Mouse (Mus musculus): ENCODE data around the gene Cfap299.
"Not testable (repeated sequence)": the region's sequence is repeated elsewhere in the genome, so short reads cannot be mapped to it uniquely, and the experiment has no call there.

Gene Cfap299

GRCm38 (mm10) chr5:98328848-98329624 lies at the start of gene Cfap299:
Gene Cfap299, plus strand, starts transcription at chr5:98329304.
- DNase-seq (ENCODE audit: extremely low read depth, low read depth, low spot score), result no peak

- DNase-seq (ENCODE audit: extremely low read depth, low read depth, low spot score), result no peak
These were observed 47.1 kb upstream of the Cfap299 start for GRCm38 (mm10) chr5:98281993-98282392.

- no peak for DNase-seq (ENCODE audit: extremely low read depth, low read depth, low spot score)
These were observed 45.2 kb upstream of the Cfap299 start for GRCm38 (mm10) chr5:98283696-98284478.

GRCm38 (mm10) chr5:98290642-98291041 lies 38.5 kb upstream of the Cfap299 start:
- no peak for DNase-seq (ENCODE audit: extremely low read depth, low read depth, low spot score)

GRCm38 (mm10) chr5:98292388-98293048 lies 36.6 kb upstream of the Cfap299 start:
- DNase-seq (ENCODE audit: extremely low read depth, low read depth, low spot score), result no peak

- no peak for DNase-seq (ENCODE audit: extremely low read depth, low read depth, low spot score)
These were observed 35.9 kb upstream of the Cfap299 start for GRCm38 (mm10) chr5:98293049-98293715.

DNA sequence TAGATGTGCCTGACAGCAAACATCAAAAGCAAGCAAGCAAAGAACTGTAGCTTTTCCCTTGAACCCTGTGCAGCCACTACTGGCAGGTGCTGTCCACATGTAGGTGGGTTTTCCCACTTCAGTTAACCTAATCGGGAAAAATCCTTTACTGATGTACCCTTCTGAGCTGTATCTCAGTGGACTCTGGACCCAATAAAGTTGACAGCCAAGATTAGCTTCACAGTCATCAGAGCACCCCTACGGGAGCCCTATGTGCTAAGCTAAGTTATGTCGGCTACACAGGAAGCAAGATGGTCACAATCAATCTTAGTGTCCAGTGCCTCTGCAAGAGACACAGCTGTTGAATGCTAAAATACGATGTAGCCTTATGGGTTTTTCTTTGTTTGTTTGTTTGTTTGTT lies 29.0 kb upstream of the Cfap299 start:
- DNase-seq (ENCODE audit: extremely low read depth, low read depth, low spot score), result no peak

DNA sequence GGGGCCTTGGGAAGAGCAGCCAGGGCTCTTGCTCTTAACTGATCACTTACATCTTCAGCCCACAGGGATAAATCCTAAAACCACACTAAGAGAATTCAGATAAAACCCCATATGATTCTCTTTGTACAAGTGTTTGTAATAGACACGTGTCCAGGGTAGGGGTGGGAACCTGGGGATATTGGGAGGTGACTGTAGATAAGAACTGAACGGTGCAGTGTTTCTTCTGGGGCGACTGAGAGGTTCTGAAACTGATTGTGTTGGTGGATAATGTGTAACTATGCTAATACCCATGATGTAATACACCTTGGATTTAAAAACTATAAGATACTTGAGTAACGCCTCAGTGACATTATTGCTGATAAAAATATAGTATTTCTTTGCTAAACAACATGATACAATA lies 23.4 kb upstream of the Cfap299 start:
- no peak for DNase-seq (ENCODE audit: extremely low read depth, low read depth, low spot score)

- DNase-seq (ENCODE audit: extremely low read depth, low read depth, low spot score), result no peak
These were observed 22.6 kb upstream of the Cfap299 start for GRCm38 (mm10) chr5:98306528-98306927.

GRCm38 (mm10) chr5:98326625-98327024 lies 2.5 kb upstream of the Cfap299 start:
- DNase-seq (ENCODE audit: extremely low read depth, low read depth, low spot score), result no peak

DNA sequence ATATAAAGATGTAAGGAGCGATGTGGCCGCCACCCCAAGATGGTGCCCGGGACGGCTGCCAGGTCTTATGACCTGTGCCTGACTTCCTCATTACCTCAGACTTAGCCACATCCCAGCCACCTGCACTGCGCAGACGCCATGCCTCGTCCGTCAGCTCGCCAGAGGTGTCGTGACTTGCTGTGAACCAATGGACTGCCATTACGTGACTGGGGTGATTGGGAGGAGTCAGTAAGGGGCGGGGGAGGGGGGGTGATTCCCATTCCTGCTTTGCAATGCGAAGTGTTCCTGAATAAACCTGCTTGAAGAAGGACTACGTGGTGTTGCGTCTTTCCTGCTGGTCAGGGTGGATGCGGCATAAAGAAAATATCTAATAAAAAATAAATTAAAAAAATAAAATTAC lies 14.6 kb downstream of the Cfap299 start:
- DNase-seq (ENCODE audit: extremely low read depth, low read depth, low spot score), result not testable (repeated sequence)

DNA sequence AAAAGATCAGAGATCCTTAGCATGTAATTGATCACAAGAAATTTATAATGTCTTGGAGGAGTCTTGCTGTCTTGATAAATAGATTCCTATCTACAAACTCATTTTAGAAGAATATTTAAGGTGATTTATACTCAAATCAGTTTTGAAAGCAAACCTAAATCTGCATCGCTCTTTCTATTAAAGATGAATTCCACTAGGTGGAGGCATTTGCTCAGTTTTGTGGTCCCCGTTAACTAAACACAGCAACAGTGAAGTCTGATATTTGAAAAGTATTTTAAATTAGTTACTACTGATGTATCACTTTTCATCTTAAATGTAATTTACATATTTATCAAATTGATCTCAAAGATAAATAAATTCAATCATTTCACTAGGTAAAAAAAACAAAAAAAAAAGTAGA lies 15.5 kb downstream of the Cfap299 start:
- DNase-seq (ENCODE audit: extremely low read depth, low read depth, low spot score), result no peak

GRCm38 (mm10) chr5:98346067-98346466 lies 17.0 kb downstream of the Cfap299 start:
- no peak for DNase-seq (ENCODE audit: extremely low read depth, low read depth, low spot score)

- DNase-seq (ENCODE audit: extremely low read depth, low read depth, low spot score), result no peak
These were observed 19.5 kb downstream of the Cfap299 start for GRCm38 (mm10) chr5:98348605-98349004.

GRCm38 (mm10) chr5:98359912-98360311 lies 30.8 kb downstream of the Cfap299 start:
- DNase-seq (ENCODE audit: extremely low read depth, low read depth, low spot score), result no peak

DNA sequence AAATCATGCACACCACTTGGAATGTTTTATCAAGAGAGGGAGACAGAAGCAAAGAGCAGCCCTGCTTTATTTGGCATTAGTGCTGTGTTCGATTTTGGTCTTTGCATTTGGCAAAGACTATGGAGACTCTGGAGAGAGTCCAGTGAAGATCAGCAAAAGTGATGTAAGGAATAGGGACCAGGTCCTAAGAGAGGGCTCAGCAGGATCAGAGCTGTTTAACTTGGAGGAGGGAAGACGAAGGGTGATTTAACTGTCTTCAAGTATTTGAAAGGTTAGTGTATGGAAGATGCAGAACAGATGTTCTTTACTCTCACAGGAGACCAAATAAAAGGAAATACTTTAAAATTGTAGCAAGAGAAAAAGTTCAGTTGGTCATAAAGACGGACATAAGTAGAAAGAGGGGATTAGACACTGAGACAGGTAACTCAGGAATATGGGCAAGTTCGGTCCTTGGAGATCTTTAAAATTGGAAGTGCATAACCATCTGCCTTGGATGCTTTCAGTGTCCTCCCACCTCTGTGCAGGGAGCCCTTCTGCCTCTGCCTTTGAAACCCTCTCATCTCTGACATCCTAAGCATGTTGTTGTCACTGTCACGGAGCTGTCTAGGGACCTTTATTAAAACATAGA lies 31.8 kb downstream of the Cfap299 start:
- no peak for DNase-seq (ENCODE audit: extremely low read depth, low read depth, low spot score)

DNA sequence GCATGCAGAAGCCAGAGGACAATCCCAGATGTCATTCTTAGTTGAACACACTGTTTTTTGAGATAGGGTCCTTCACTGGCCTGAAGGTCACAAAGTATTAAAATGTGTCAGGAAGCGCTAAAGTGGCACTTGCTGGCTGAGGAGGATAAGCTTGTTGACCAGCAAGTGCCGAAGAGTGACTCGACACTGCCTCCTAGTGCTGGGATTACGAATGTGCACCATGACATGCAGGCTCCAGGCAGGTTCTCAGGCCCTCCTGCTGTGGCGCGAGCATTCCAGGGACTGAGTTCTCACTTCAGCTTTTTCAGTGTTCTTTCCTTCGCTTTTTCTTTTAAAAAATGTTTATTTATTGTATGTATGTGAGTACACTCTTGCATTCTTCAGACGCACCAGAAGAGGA lies 34.3 kb downstream of the Cfap299 start:
- DNase-seq (ENCODE audit: extremely low read depth, low read depth, low spot score), result no peak

DNA sequence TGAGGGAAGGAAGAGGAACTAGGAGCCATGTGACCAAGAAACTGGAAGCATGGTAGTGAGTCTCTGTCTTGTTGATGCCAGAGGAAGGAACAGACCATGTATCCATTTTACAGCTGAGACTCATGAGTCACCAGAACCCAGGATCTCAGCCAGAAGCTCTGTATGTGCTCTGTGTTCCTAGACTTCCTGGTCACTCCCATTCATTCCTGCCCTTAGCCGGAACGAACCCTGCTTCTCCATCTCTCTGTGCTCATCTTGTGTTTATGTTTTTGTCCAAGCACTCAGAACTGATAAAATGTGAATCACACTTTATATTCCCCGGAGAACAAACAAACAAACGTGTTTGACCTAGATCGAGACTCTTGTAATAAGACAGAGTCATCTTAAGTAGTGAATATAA lies 36.2 kb downstream of the Cfap299 start:
- no peak for DNase-seq (ENCODE audit: extremely low read depth, low read depth, low spot score)

- no peak for DNase-seq (ENCODE audit: extremely low read depth, low read depth, low spot score)
These were observed 39.7 kb downstream of the Cfap299 start for GRCm38 (mm10) chr5:98368822-98369221.

- no peak for DNase-seq (ENCODE audit: extremely low read depth, low read depth, low spot score)
These were observed 40.3 kb downstream of the Cfap299 start for GRCm38 (mm10) chr5:98369426-98369825.

Measured in fat pad, adult 2 months (tissue).